In the genomic region with DNA sequence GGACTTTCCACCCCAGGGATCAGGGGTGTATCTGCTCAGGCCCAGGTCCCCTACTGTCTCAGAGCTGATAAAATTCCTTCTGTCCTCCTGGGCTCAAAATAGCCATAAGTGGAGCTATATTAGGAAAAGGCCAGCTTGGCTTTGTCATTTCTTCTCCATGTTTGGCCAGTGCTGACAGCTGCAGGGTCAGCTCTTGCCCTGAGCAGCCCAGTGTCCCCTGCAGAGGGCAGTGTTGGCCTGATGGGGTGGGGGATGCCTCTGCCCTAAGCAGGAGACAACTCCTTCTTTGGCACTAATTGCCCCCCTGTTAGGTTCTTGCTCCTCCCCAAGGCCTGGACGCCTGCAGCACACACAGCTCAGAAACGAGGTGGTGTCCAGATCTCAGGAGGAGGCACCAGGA, we compare ENCODE assay signal across 9 mouse cellular contexts. TPM values are rescaled to one million over a fixed set of nuclear protein-coding genes. Genes with fewer than 3 reads are reported as not detected.
DNase-seq lines count a peak whose midpoint lies in the region; ATAC-seq and TF ChIP-seq lines count a peak whose summit lies in the region.
"Had no signal": no experiment of that assay in that cellular context is flagged by ENCODE, and none has a peak within 500 bp of the region (broad histone marks: within the 10 kb centered on the region; RNA-seq: fewer than 3 reads in every experiment).

No protein-coding gene starts in this region.

- no peak for TF ChIP-seq EP300 in MEL (IDR thresholded peaks at IDR 0.05; ENCODE audit: low read depth in 1 of 2, low read length in 2 of 2)

- peak; percentile 16 to 53 (median 37); a peak in 4 of 6 replicates for TF ChIP-seq CTCF in MEL (IDR thresholded peaks at IDR 0.05 in 2 of 3, conservative IDR thresholded peaks at IDR 0.05 in 1 of 3; ENCODE audit: control insufficient read depth in 1 of 3, insufficient read depth in 1 of 3, low read depth in 2 of 3, low read length in 3 of 3, poor library complexity in 1 of 3, severe bottlenecking in 1 of 3)

- H3K4me2 ChIP-seq in heart, embryonic 13.5 days, result peak overlapping the region; percentile 18; the same call in 1 of the 2 replicates
- no peak overlapping the region for H3K4me2 ChIP-seq in limb, embryonic 14.5 days (replicated peaks; ENCODE audit: low read depth, low read length, severe bottlenecking)

- peak; percentile 13 for TF ChIP-seq RAD21 in MEL (IDR thresholded peaks at IDR 0.05; ENCODE audit: low read depth, low read length)

- DNase-seq in cerebellum, postnatal 25 days, result peak; percentile 19 to 44
- no peak for DNase-seq in cerebellum, postnatal 4 days (ENCODE audit: low spot score in 2 of 2)
- DNase-seq in MEL (ENCODE audit: low read depth, low spot score), result no peak
- no peak for DNase-seq in limb, embryonic 14.5 days (ENCODE audit: low spot score)
- DNase-seq in left cerebral cortex, adult 8-10 months (ENCODE audit: low spot score in 2 of 2), result no peak
- no peak for DNase-seq in adrenal gland, postnatal 4 days (ENCODE audit: low spot score in 2 of 2)

- no peak overlapping the region for H3K9ac ChIP-seq in MEL (ENCODE audit: control insufficient read depth, low read depth, low read length, poor library complexity, severe bottlenecking)
- H3K9ac ChIP-seq in heart, embryonic 13.5 days, result peak overlapping the region; percentile 80
- H3K9ac ChIP-seq in limb, embryonic 14.5 days (ENCODE audit: low read depth, low read length, severe bottlenecking), result no peak overlapping the region

- WGBS in heart, embryonic 13.5 days, result 25% methylated on average over 2 of the region's 2 CpGs
- WGBS in limb, embryonic 14.5 days, result 32% methylated on average over 2 of the region's 2 CpGs

- no peaks in the 10 kb centered on the region for H3K9me3 ChIP-seq in MEL (replicated peaks; ENCODE audit: insufficient read depth, low read length)
- H3K9me3 ChIP-seq in heart, embryonic 13.5 days, result no peaks in the 10 kb centered on the region
- no peaks in the 10 kb centered on the region for H3K9me3 ChIP-seq in limb, embryonic 14.5 days (ENCODE audit: control insufficient read depth, low read length)

- H3K79me2 ChIP-seq in MEL (ENCODE audit: control insufficient read depth, insufficient read depth, low read length, poor library complexity), result no peaks in the 10 kb centered on the region

- peak; percentile 44; the same call in 1 of the 2 replicates for ATAC-seq in heart, embryonic 13.5 days (ENCODE audit: extremely low read depth, insufficient number of reproducible peaks, low FRiP score, low TSS enrichment)
- peak; percentile 32; the same call in 1 of the 2 replicates for ATAC-seq in limb, embryonic 14.5 days (ENCODE audit: low FRiP score, low read depth)
- no peak for ATAC-seq in granulocyte monocyte progenitor cell, adult 5-6 weeks (replicated peaks; ENCODE audit: poor library complexity, severe bottlenecking)

- H3K36me3 ChIP-seq in MEL (ENCODE audit: control insufficient read depth in 1 of 2, insufficient read depth in 2 of 2, low read length in 2 of 2), result no peaks in the 10 kb centered on the region
- H3K36me3 ChIP-seq in heart, embryonic 13.5 days, result peaks cover 61% of the 10 kb centered on the region
- no peaks in the 10 kb centered on the region for H3K36me3 ChIP-seq in limb, embryonic 14.5 days (ENCODE audit: control insufficient read depth, insufficient read depth, low read length)

- no peaks in the 10 kb centered on the region for H3K27me3 ChIP-seq in MEL (ENCODE audit: control insufficient read depth in 1 of 2, insufficient read depth in 2 of 2, low read length in 2 of 2)
- H3K27me3 ChIP-seq in heart, embryonic 13.5 days (replicated peaks), result no peaks in the 10 kb centered on the region
- no peaks in the 10 kb centered on the region for H3K27me3 ChIP-seq in limb, embryonic 14.5 days (ENCODE audit: control insufficient read depth, insufficient read depth, low read length)

- no peak for TF ChIP-seq POLR2A in MEL (IDR thresholded peaks at IDR 0.05; ENCODE audit: control insufficient read depth in 1 of 2, insufficient read depth in 1 of 2, low read depth in 1 of 2, low read length in 2 of 2, poor library complexity in 1 of 2)
- no peak for TF ChIP-seq POLR2A in limb, embryonic 14.5 days (IDR thresholded peaks at IDR 0.05; ENCODE audit: borderline replicate concordance, extremely low read depth, insufficient read depth, insufficient read length)

- no peaks in the 10 kb centered on the region for H3K4me1 ChIP-seq in MEL (ENCODE audit: control insufficient read depth in 1 of 2, insufficient read depth in 2 of 2, low read length in 2 of 2)
- peaks cover 82% of the 10 kb centered on the region for H3K4me1 ChIP-seq in heart, embryonic 13.5 days
- peaks cover 10% of the 10 kb centered on the region; the same call in 1 of the 2 replicates for H3K4me1 ChIP-seq in limb, embryonic 14.5 days (ENCODE audit: control insufficient read depth, insufficient read depth, low read length)

- no peak overlapping the region for H3K4me3 ChIP-seq in MEL (ENCODE audit: control insufficient read depth in 1 of 2, insufficient read depth in 1 of 2, low read depth in 2 of 2, low read length in 2 of 2)
- no peak overlapping the region for H3K4me3 ChIP-seq in heart, embryonic 13.5 days
- no peak overlapping the region for H3K4me3 ChIP-seq in limb, embryonic 14.5 days (replicated peaks; ENCODE audit: low read length)

- no peak overlapping the region for H3K27ac ChIP-seq in MEL (ENCODE audit: control insufficient read depth, low read depth, low read length)
- H3K27ac ChIP-seq in heart, embryonic 13.5 days (replicated peaks), result peak overlapping the region; percentile 95
- no peak overlapping the region for H3K27ac ChIP-seq in limb, embryonic 14.5 days (replicated peaks; ENCODE audit: low read depth, low read length)

TF ChIP-seq in MEL, 35 proteins besides CTCF, POLR2A, EP300 and RAD21:
- TF ChIP-seq ZC3H11A (IDR thresholded peaks at IDR 0.05; ENCODE audit: low read depth, low read length) (no peak), HCFC1 (IDR thresholded peaks at IDR 0.05; ENCODE audit: low read depth, low read length) (no peak), MEF2A (IDR thresholded peaks at IDR 0.05; ENCODE audit: extremely low read depth, insufficient replicate concordance, low read depth, low read length, poor library complexity, severe bottlenecking) (no peak), SMC3 (IDR thresholded peaks at IDR 0.05; ENCODE audit: low read depth, low read length) (peak; percentile 23; the same call in 1 of the 2 replicates), UBTF (IDR thresholded peaks at IDR 0.05; ENCODE audit: borderline replicate concordance, insufficient read depth, low read depth, low read length) (no peak)

RNA-seq across cellular contexts. Expression of gene Ldb3, which starts 14.4 kb away (rescaled TPM):
- not detected in 2 replicates for total RNA-seq in MEL (2012; rRNA removed)
- under 1 TPM in 1 of 2 experiments, not detected in 1; 0.01 TPM for polyA plus RNA-seq in MEL (2012; ENCODE audit: insufficient read depth in 1 of 2, insufficient read length in 2 of 2, low read depth in 1 of 2, low replicate concordance in 2 of 2, missing spikeins in 1 of 2)
- polyA plus RNA-seq in heart, embryonic 13.5 days (2015; fragmentation: Nextera tagmentation; extraction: Ambion mirVana), result 226 and 249 TPM in 2 replicates
- 37.7 and 44.1 TPM in 2 replicates for polyA plus RNA-seq in limb, embryonic 14.5 days (2012; rRNA removed)
- 20.0 and 26.6 TPM in 2 replicates for polyA plus RNA-seq in limb, embryonic 14.5 days (2014; fragmentation: Nextera tagmentation; extraction: Ambion mirVana)
- total RNA-seq in granulocyte monocyte progenitor cell, adult 5-6 weeks (2014; fragmentation: Nextera tagmentation), result not detected in 2 replicates
- not detected in 2 replicates for total RNA-seq in granulocyte monocyte progenitor cell, adult 5-6 weeks (2017)
- total RNA-seq in left cerebral cortex, adult 8-10 months (2022), result 1 to 10 TPM; 4.8 to 5.4 (median 5.2) TPM
- total RNA-seq in adrenal gland, postnatal 4 days (2021), result 10 to 100 TPM; 14.3 to 37.2 TPM

RNA-seq across cellular contexts. Expression of gene Opn4, which starts 25.9 kb away (rescaled TPM):
- not detected in 2 replicates for total RNA-seq in MEL (2012; rRNA removed)
- not detected for polyA plus RNA-seq in MEL (2012; ENCODE audit: insufficient read depth in 1 of 2, insufficient read length in 2 of 2, low read depth in 1 of 2, low replicate concordance in 2 of 2, missing spikeins in 1 of 2)
- 4.8 and 5.8 TPM in 2 replicates for polyA plus RNA-seq in heart, embryonic 13.5 days (2015; fragmentation: Nextera tagmentation; extraction: Ambion mirVana)
- polyA plus RNA-seq in limb, embryonic 14.5 days (2012; rRNA removed), result 0.09 and 0.38 TPM in 2 replicates
- 0.25 and 0.50 TPM in 2 replicates for polyA plus RNA-seq in limb, embryonic 14.5 days (2014; fragmentation: Nextera tagmentation; extraction: Ambion mirVana)
- not detected in 2 replicates for total RNA-seq in granulocyte monocyte progenitor cell, adult 5-6 weeks (2014; fragmentation: Nextera tagmentation)
- not detected in 2 replicates for total RNA-seq in granulocyte monocyte progenitor cell, adult 5-6 weeks (2017)
- not detected for total RNA-seq in left cerebral cortex, adult 8-10 months (2022)
- not detected for total RNA-seq in adrenal gland, postnatal 4 days (2021)
- total RNA-seq: layer of hippocampus, postnatal 10 days had no signal

RNA-seq across cellular contexts. Expression of gene 9230112D13Rik, which starts 51.5 kb away (rescaled TPM):
- not detected in 2 replicates for total RNA-seq in MEL (2012; rRNA removed)
- polyA plus RNA-seq in MEL (2012; ENCODE audit: insufficient read depth in 1 of 2, insufficient read length in 2 of 2, low read depth in 1 of 2, low replicate concordance in 2 of 2, missing spikeins in 1 of 2), result not detected
- not detected in 2 replicates for polyA plus RNA-seq in heart, embryonic 13.5 days (2015; fragmentation: Nextera tagmentation; extraction: Ambion mirVana)
- not detected in 2 replicates for polyA plus RNA-seq in limb, embryonic 14.5 days (2012; rRNA removed)
- not detected in 2 replicates for polyA plus RNA-seq in limb, embryonic 14.5 days (2014; fragmentation: Nextera tagmentation; extraction: Ambion mirVana)
- not detected in 2 replicates for total RNA-seq in granulocyte monocyte progenitor cell, adult 5-6 weeks (2014; fragmentation: Nextera tagmentation)
- not detected in 2 replicates for total RNA-seq in granulocyte monocyte progenitor cell, adult 5-6 weeks (2017)
- not detected for total RNA-seq in left cerebral cortex, adult 8-10 months (2022)
- total RNA-seq in adrenal gland, postnatal 4 days (2021), result not detected
- total RNA-seq: layer of hippocampus, postnatal 10 days had no signal

Comparison
In these comparisons a context has a peak if more than half of its experiments do, and no peak if none do; other contexts are left out.
1. DNase-seq: peak in cerebellum, postnatal 25 days (2 of 2); none in cerebellum, postnatal 4 days (0 of 2), MEL (single experiment), limb, embryonic 14.5 days (single experiment), left cerebral cortex, adult 8-10 months (0 of 2) and adrenal gland, postnatal 4 days (0 of 2).